Mouse (Mus musculus): Measurements from ENCODE around the gene Rsbn1l. TPM values are rescaled to one million over a fixed set of nuclear protein-coding genes. Genes with fewer than 3 reads are reported as not detected.
A peak's percentile ranks its signal among the peaks of the same experiment; 100 is the strongest.

Rsbn1l gene
- total and polyA plus RNA-seq, 2 experiments: 1.6 to 7.7 TPM

DNA sequence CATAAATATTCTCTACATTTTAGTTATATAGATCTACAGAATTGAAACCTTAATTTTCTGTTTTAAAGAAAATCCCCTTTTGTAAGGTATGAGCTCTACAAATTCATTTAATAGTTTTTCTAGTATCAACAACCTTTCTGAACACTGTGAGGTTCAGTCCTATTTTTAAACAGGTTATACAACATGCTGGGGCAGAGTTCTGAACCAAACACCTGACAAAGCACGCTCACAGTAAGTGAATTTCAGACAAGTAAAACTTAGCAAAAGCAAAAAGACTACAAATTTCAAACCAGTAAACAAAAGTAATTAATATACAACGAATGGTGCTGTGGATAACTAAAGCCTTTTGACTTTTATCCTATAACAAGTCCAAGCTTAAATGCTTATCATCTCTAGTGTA, 97.8 kb downstream of the Rsbn1l start:
- H3K27ac ChIP-seq (replicated peaks; ENCODE audit: insufficient read depth, low read depth, low read length): no peak overlapping the region
- H3K27me3 ChIP-seq (ENCODE audit: control insufficient read depth, insufficient read depth, low read length): no peaks in the 10 kb centered on the region
- no peak overlapping the region for H3K4me3 ChIP-seq (ENCODE audit: insufficient read depth, low read depth, low read length)
- no peak overlapping the region for H3K9ac ChIP-seq (ENCODE audit: low read depth, low read length)
- no peaks in the 10 kb centered on the region; the same call in 1 of the 2 replicates for H3K4me1 ChIP-seq (ENCODE audit: control insufficient read depth, insufficient read depth, low read length)
- no peaks in the 10 kb centered on the region for H3K36me3 ChIP-seq (ENCODE audit: control insufficient read depth, insufficient read depth, low read length)
- no peak for TF ChIP-seq CTCF (IDR thresholded peaks at IDR 0.05; ENCODE audit: low read depth, low read length)
- no peaks in the 10 kb centered on the region for H3K79me2 ChIP-seq (ENCODE audit: control insufficient read depth, insufficient read depth, low read length)
- peak; percentile 63 for DNase-seq (ENCODE audit: extremely low read depth, low read depth, low spot score)
- WGBS: 36% methylated on average over 2 of the region's 2 CpGs

- Histone ChIP-seq H3K79me2 (ENCODE audit: control insufficient read depth, insufficient read depth, low read length) (no peaks in the 10 kb centered on the region), H3K4me1 (ENCODE audit: control insufficient read depth, insufficient read depth, low read length) (no peaks in the 10 kb centered on the region; the same call in 1 of the 2 replicates), H3K27ac (replicated peaks; ENCODE audit: insufficient read depth, low read depth, low read length) (no peak overlapping the region), H3K27me3 (ENCODE audit: control insufficient read depth, insufficient read depth, low read length) (no peaks in the 10 kb centered on the region), H3K4me3 (ENCODE audit: insufficient read depth, low read depth, low read length) (no peak overlapping the region), H3K9ac (ENCODE audit: low read depth, low read length) (no peak overlapping the region), H3K36me3 (ENCODE audit: control insufficient read depth, insufficient read depth, low read length) (peaks cover 1% of the 10 kb centered on the region; the same call in 1 of the 2 replicates)
- DNase-seq (ENCODE audit: extremely low read depth, low read depth, low spot score): no peak
- 88% methylated on average over 4 of the region's 4 CpGs for WGBS
- TF ChIP-seq CTCF (IDR thresholded peaks at IDR 0.05; ENCODE audit: low read depth, low read length) (no peak), POLR2A (IDR thresholded peaks at IDR 0.05; ENCODE audit: extremely low read depth, insufficient read depth, low read length) (no peak)
Measured at GRCm38 (mm10) chr5:20855066-20855465, 101.1 kb downstream of the Rsbn1l start.

GRCm38 (mm10) chr5:20847010-20847409, 109.2 kb downstream of the Rsbn1l start:
- Histone ChIP-seq H3K9ac (ENCODE audit: low read depth, low read length) (no peak overlapping the region), H3K4me1 (ENCODE audit: control insufficient read depth, insufficient read depth, low read length) (no peaks in the 10 kb centered on the region), H3K4me3 (ENCODE audit: insufficient read depth, low read depth, low read length) (no peak overlapping the region), H3K36me3 (ENCODE audit: control insufficient read depth, insufficient read depth, low read length) (peaks cover 2% of the 10 kb centered on the region; the same call in 1 of the 2 replicates), H3K79me2 (ENCODE audit: control insufficient read depth, insufficient read depth, low read length) (no peaks in the 10 kb centered on the region; the same call in 1 of the 2 replicates), H3K27me3 (ENCODE audit: control insufficient read depth, insufficient read depth, low read length) (no peaks in the 10 kb centered on the region), H3K27ac (replicated peaks; ENCODE audit: insufficient read depth, low read depth, low read length) (no peak overlapping the region)
- TF ChIP-seq CTCF (IDR thresholded peaks at IDR 0.05; ENCODE audit: low read depth, low read length) (no peak), POLR2A (IDR thresholded peaks at IDR 0.05; ENCODE audit: extremely low read depth, insufficient read depth, low read length) (no peak)
- WGBS: 94% methylated on average over 2 of the region's 2 CpGs
- DNase-seq (ENCODE audit: extremely low read depth, low read depth, low spot score): no peak

DNA sequence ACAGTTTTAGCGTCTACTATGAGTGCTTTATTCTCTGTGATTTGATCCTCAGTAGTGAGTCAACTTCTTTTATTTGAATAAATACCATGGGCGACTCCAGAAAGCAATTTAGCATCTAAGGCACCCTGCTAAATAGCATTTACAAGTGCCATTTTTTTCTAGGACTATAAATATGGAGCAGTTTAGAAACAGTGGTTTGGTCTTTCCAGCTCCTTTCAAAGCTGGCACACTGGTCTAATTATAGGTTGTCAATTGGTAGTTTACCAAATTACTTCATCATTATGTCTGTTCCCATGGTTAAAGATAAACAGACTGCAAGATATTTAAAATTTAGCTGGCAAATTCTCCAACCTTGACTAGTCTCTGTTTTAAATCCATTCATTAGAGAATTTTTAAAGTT, 112.4 kb downstream of the Rsbn1l start:
- Histone ChIP-seq H3K27me3 (ENCODE audit: control insufficient read depth, insufficient read depth, low read length) (no peaks in the 10 kb centered on the region), H3K27ac (replicated peaks; ENCODE audit: insufficient read depth, low read depth, low read length) (no peak overlapping the region), H3K4me3 (ENCODE audit: insufficient read depth, low read depth, low read length) (no peak overlapping the region), H3K79me2 (ENCODE audit: control insufficient read depth, insufficient read depth, low read length) (no peaks in the 10 kb centered on the region; the same call in 1 of the 2 replicates), H3K4me1 (ENCODE audit: control insufficient read depth, insufficient read depth, low read length) (no peaks in the 10 kb centered on the region), H3K36me3 (ENCODE audit: control insufficient read depth, insufficient read depth, low read length) (no peaks in the 10 kb centered on the region), H3K9ac (ENCODE audit: low read depth, low read length) (no peak overlapping the region)
- no peak for DNase-seq (ENCODE audit: extremely low read depth, low read depth, low spot score)
- TF ChIP-seq CTCF (IDR thresholded peaks at IDR 0.05; ENCODE audit: low read depth, low read length) (no peak), POLR2A (IDR thresholded peaks at IDR 0.05; ENCODE audit: extremely low read depth, insufficient read depth, low read length) (no peak)
- WGBS: 96% methylated on average over 2 of the region's 2 CpGs

GRCm38 (mm10) chr5:20843405-20843804, 112.8 kb downstream of the Rsbn1l start:
- WGBS: 84% methylated on average over 2 of the region's 3 CpGs
- Histone ChIP-seq H3K36me3 (ENCODE audit: control insufficient read depth, insufficient read depth, low read length) (no peaks in the 10 kb centered on the region), H3K79me2 (ENCODE audit: control insufficient read depth, insufficient read depth, low read length) (no peaks in the 10 kb centered on the region; the same call in 1 of the 2 replicates), H3K27me3 (ENCODE audit: control insufficient read depth, insufficient read depth, low read length) (no peaks in the 10 kb centered on the region), H3K27ac (replicated peaks; ENCODE audit: insufficient read depth, low read depth, low read length) (no peak overlapping the region), H3K4me3 (ENCODE audit: insufficient read depth, low read depth, low read length) (no peak overlapping the region), H3K4me1 (ENCODE audit: control insufficient read depth, insufficient read depth, low read length) (no peaks in the 10 kb centered on the region), H3K9ac (ENCODE audit: low read depth, low read length) (no peak overlapping the region)
- DNase-seq (ENCODE audit: extremely low read depth, low read depth, low spot score): no peak
- TF ChIP-seq CTCF (IDR thresholded peaks at IDR 0.05; ENCODE audit: low read depth, low read length) (no peak), POLR2A (IDR thresholded peaks at IDR 0.05; ENCODE audit: extremely low read depth, insufficient read depth, low read length) (no peak)

Other genes starting within 250 kb of the Rsbn1l start
- gene Phtf2, start 74.3 kb downstream of the Rsbn1l start, total RNA-seq (2014; rRNA removed): 6.1 and 6.2 TPM in 2 replicates
- gene Phtf2, start 74.3 kb downstream of the Rsbn1l start, polyA plus RNA-seq (2012; rRNA removed): 0.80 and 1.2 TPM in 2 replicates
- 11.7 and 13.2 TPM in 2 replicates for gene Tmem60, start 74.2 kb downstream of the Rsbn1l start, total RNA-seq (2014; rRNA removed)
- gene Tmem60, start 74.2 kb downstream of the Rsbn1l start, polyA plus RNA-seq (2012; rRNA removed): 6.0 and 8.3 TPM in 2 replicates
- gene Ptpn12, start 99.5 kb upstream of the Rsbn1l start, total RNA-seq (2014; rRNA removed): 11.5 and 15.4 TPM in 2 replicates
- gene Ptpn12, start 99.5 kb upstream of the Rsbn1l start, polyA plus RNA-seq (2012; rRNA removed): 19.4 and 20.9 TPM in 2 replicates
- 42.0 and 45.5 TPM in 2 replicates for gene Gsap, start 229.9 kb upstream of the Rsbn1l start, total RNA-seq (2014; rRNA removed)
- 9.6 and 13.3 TPM in 2 replicates for gene Gsap, start 229.9 kb upstream of the Rsbn1l start, polyA plus RNA-seq (2012; rRNA removed)

Data from liver, adult 2 months (tissue).